Mouse (Mus musculus) myocyte (in vitro differentiated cells): ENCODE measurements around the gene Tnxb. TPM values are rescaled to one million over a fixed set of nuclear protein-coding genes. Genes with fewer than 3 reads are reported as not detected.
"Not testable (repeated sequence)": the region's sequence is repeated elsewhere in the genome, so short reads cannot be mapped to it uniquely, and the experiment has no call there.

ENCODE experiments used
- H3K27me3 ChIP-seq: one replicate; pipeline ENCODE4 v1.6.1; 2011; ENCODE audit not compliant: control insufficient read depth, insufficient read depth, insufficient read length
- H3K36me3 ChIP-seq: one replicate; pipeline ENCODE4 v1.6.1; 2011; ENCODE audit not compliant: control insufficient read depth, insufficient read depth
- H3K4me2 ChIP-seq: one replicate; pipeline ENCODE4 v1.6.1; 2011; ENCODE audit warnings: low read depth, control low read depth
- H3K4me3 ChIP-seq: one replicate; pipeline ENCODE4 v1.5.1; 2011; ENCODE audit warnings: mild to moderate bottlenecking, control low read depth, moderate library complexity
- H3K79me2 ChIP-seq: one replicate; pipeline ENCODE4 v1.6.1; 2011; ENCODE audit not compliant: control insufficient read depth, insufficient read depth
- H3ac ChIP-seq: one replicate; pipeline ENCODE4 v1.6.1; 2011; ENCODE audit not compliant: control insufficient read depth, insufficient read length
- CEBPB ChIP-seq: IDR thresholded peaks from 2 replicates; pipeline ENCODE4 v1.6.1; 2011; ENCODE audit warnings: mild to moderate bottlenecking, moderate library complexity; ENCODE audit not compliant: poor library complexity, insufficient read depth, severe bottlenecking
- E2F4 ChIP-seq: IDR thresholded peaks from one replicate; pipeline ENCODE4 v1.6.1; 2011; ENCODE audit warnings: mild to moderate bottlenecking, control low read depth, moderate library complexity; ENCODE audit not compliant: insufficient read depth
- MAX ChIP-seq: IDR thresholded peaks from one replicate; pipeline ENCODE4 v1.6.1; 2011; ENCODE audit warnings: low read depth, mild to moderate bottlenecking, control low read depth
- MYOD1 ChIP-seq, 3 experiments: IDR thresholded peaks; one replicate each; pipeline ENCODE4 v1.6.1; 2011; ENCODE audit warnings: control low read depth in 2 of 3, low read depth in 2 of 3, mild to moderate bottlenecking in 2 of 3, moderate library complexity in 1 of 3; ENCODE audit not compliant: insufficient read length in 2 of 3, control insufficient read depth in 1 of 3
- MYOG ChIP-seq, 3 experiments: IDR thresholded peaks; one replicate each; pipeline ENCODE4 v1.6.1; 2011; ENCODE audit warnings: control low read depth in 2 of 3, low read depth in 2 of 3, mild to moderate bottlenecking in 2 of 3; ENCODE audit not compliant: insufficient read length in 2 of 3, control insufficient read depth in 1 of 3, insufficient read depth in 1 of 3
- POLR2A ChIP-seq: IDR thresholded peaks from one replicate; pipeline ENCODE4 v1.6.1; 2011; ENCODE audit warnings: low read depth, mild to moderate bottlenecking, control low read depth, moderate library complexity; ENCODE audit not compliant: insufficient read length
- POLR2AphosphoS2 ChIP-seq: IDR thresholded peaks from one replicate; pipeline ENCODE4 v1.6.1; 2011; ENCODE audit warnings: low read depth, control low read depth; ENCODE audit not compliant: insufficient read length
- REST ChIP-seq: IDR thresholded peaks from one replicate; pipeline ENCODE4 v1.6.1; 2011; ENCODE audit warnings: mild to moderate bottlenecking, control low read depth, moderate library complexity; ENCODE audit not compliant: insufficient read depth, insufficient read length
- SRF ChIP-seq: IDR thresholded peaks from one replicate; pipeline ENCODE4 v1.6.1; 2011; ENCODE audit warnings: low read depth; ENCODE audit not compliant: control insufficient read depth, insufficient read length
- TCF12 ChIP-seq: IDR thresholded peaks from one replicate; pipeline ENCODE4 v1.6.1; 2011; ENCODE audit warnings: mild to moderate bottlenecking, control low read depth; ENCODE audit not compliant: poor library complexity, insufficient read depth, severe bottlenecking
- TCF3 ChIP-seq: IDR thresholded peaks from one replicate; pipeline ENCODE4 v1.6.1; 2011; ENCODE audit warnings: low read depth, control low read depth; ENCODE audit not compliant: insufficient read length
- USF1 ChIP-seq: IDR thresholded peaks from one replicate; pipeline ENCODE4 v1.6.1; 2011; ENCODE audit warnings: low read depth, mild to moderate bottlenecking, control low read depth, moderate library complexity
- polyA plus RNA-seq: library from polyadenylated mRNA; unstranded; fragments of >200 nt; fragmentation: generic; extraction: Trizol; gene quantifications from one replicate; pipeline ENCODE4 v1.2.1, GENCODE M21; 2012; ENCODE audit warnings: missing spikeins

Gene Tnxb
- polyA plus RNA-seq, 1 experiment, result under 0.01 TPM

GRCm38 (mm10) chr17:34699575-34700408, 29.5 kb downstream of the Tnxb start:
- Histone ChIP-seq H3K4me2 (no peak overlapping the region), H3K36me3 (no peaks in the 10 kb centered on the region), H3K4me3 (no peak overlapping the region), H3K27me3 (peaks cover 75% of the 10 kb centered on the region), H3ac (no peak overlapping the region), H3K79me2 (no peaks in the 10 kb centered on the region)
- no peak for TF ChIP-seq SRF
- TF ChIP-seq TCF3, result no peak
- no peak for TF ChIP-seq POLR2A
- TF ChIP-seq E2F4, result no peak
- no peak for TF ChIP-seq CEBPB
- no peak for TF ChIP-seq MYOD1 (IDR thresholded peaks at IDR 0.05; ENCODE audit: control insufficient read depth in 1 of 3, insufficient read length in 2 of 3, low read depth in 2 of 3)
- TF ChIP-seq USF1, result no peak
- TF ChIP-seq POLR2AphosphoS2, result no peak
- TF ChIP-seq TCF12, result no peak
- no peak for TF ChIP-seq REST
- no peak for TF ChIP-seq MAX
- TF ChIP-seq MYOG (IDR thresholded peaks at IDR 0.05; ENCODE audit: control insufficient read depth in 1 of 3, insufficient read depth in 1 of 3, insufficient read length in 2 of 3, low read depth in 2 of 3), result no peak

- TF ChIP-seq TCF3 (no peak), MAX (no peak), REST (no peak)
- Histone ChIP-seq H3K36me3 (no peaks in the 10 kb centered on the region), H3K4me3 (no peak overlapping the region), H3K27me3 (peaks cover 66% of the 10 kb centered on the region), H3K79me2 (no peaks in the 10 kb centered on the region), H3ac (no peak overlapping the region), H3K4me2 (no peak overlapping the region)
Measured at GRCm38 (mm10) chr17:34700671-34701071, 30.3 kb downstream of the Tnxb start.

DNA sequence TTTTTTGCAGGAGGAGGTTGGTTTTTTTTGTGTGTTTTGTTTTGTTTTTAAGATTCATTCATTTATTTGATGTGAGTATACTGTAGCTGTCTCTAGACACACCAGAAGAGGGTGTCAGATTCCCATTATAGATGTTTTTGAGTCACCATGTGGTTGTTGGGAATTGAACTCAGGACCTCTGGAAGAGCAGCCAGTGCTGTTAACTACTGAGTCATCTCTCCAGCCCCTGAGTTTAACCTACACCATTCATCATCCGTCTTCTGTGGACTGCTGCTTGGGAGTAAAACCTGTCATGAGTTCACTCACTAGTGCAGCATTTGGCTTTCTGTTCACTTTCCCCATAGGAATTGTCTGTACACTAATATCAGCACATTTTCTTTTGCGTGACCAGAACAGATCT, 36.1 kb downstream of the Tnxb start:
- not testable (repeated sequence) for H3ac ChIP-seq, H3K4me2 ChIP-seq, H3K36me3 ChIP-seq, H3K4me3 ChIP-seq, H3K79me2 ChIP-seq
- H3K27me3 ChIP-seq, result peaks cover 31% of the 10 kb centered on the region

DNA sequence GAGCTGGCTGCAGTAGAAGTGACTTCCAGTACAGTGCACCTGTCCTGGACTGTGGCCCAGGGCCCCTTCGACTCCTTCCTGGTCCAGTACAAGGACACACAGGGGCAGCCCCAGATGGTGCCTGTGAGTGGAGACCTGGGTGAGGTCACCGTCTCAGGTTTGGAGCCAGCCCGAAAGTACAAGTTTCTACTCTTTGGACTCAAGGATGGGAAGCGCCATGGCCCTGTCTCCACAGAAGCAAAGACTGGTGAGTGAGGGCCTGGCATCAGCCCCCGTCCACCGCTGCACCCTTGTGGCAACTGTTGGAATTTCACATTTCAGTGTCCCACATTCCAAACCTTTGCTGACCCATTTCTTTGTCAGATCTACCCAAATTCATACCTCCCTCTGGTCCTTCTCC, 42.6 kb downstream of the Tnxb start:
- TF ChIP-seq MAX, result no peak
- TF ChIP-seq CEBPB, result no peak
- TF ChIP-seq SRF, result no peak
- TF ChIP-seq TCF3, result no peak
- TF ChIP-seq MYOG (IDR thresholded peaks at IDR 0.05; ENCODE audit: control insufficient read depth in 1 of 3, insufficient read depth in 1 of 3, insufficient read length in 2 of 3, low read depth in 2 of 3), result no peak
- TF ChIP-seq POLR2AphosphoS2, result no peak
- TF ChIP-seq POLR2A, result no peak
- TF ChIP-seq E2F4, result no peak
- no peak for TF ChIP-seq REST
- no peak for TF ChIP-seq MYOD1 (IDR thresholded peaks at IDR 0.05; ENCODE audit: control insufficient read depth in 1 of 3, insufficient read length in 2 of 3, low read depth in 2 of 3)
- TF ChIP-seq TCF12, result no peak
- no peak for TF ChIP-seq USF1
- Histone ChIP-seq H3ac (no peak overlapping the region), H3K4me3 (no peak overlapping the region), H3K27me3 (peaks cover 23% of the 10 kb centered on the region), H3K36me3 (no peaks in the 10 kb centered on the region), H3K79me2 (no peaks in the 10 kb centered on the region), H3K4me2 (no peak overlapping the region)

DNA sequence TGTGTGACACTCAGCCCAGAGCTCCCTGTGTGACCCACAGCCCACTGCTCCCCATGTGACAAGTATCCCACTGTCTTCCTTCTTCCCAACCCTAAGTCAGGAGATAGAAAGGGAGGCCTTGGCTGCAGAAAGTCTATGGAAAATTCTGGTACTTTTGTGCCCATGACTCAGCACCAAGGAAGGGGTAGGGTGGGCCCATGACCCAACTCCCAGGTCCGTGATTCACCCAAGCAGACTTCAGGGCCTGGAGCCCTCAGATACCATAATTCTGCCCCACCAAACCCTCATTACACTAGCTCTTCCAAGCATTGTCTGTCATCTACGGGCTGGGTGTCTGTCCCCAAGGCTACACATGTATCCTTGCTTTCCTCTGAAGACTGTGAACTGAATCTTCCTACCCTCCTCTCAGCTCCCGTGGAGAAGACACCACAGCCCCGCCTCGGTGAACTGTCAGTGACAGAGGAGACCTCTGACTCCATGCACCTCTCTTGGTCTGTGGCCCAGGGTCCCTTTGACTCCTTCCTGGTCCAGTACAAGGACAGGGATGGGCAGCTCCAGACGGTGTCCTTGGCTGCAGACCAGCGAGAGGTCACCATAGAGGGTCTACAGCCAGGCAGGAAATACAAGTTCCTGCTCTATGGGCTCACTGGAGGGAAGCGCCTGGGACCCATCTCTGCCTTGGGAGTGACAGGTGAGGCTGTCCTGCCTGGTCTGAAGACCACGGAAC, 44.0 kb downstream of the Tnxb start:
- peaks cover 20% of the 10 kb centered on the region for H3K27me3 ChIP-seq
- not testable (repeated sequence) for H3K36me3 ChIP-seq, H3ac ChIP-seq, H3K4me2 ChIP-seq, H3K4me3 ChIP-seq, H3K79me2 ChIP-seq

DNA sequence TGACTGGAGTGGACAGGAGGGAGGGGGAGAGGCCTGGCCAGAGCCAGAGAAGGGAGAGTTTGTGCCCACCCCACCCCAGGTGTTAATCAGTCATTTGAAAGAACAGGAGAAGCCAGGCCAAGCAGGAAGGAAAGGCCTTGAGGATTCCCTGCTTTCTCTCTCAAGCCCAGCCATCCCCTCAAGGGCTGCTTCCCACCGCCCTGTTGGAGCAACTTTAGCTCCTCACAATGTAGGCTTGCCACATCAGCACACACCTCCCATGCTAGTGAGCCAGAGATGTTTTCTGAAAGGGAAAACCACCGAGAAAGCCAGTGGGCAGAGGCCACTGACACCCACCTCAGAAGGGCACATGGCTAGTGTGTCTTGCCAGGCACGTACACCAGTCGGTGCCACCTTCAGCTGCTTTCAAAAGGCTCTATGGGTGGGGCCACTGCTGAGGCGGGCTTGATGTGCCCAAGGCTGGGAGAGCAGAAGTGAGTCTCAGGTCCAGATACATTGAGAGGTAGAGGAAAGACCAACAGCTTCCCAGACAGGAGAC, 44.6 kb downstream of the Tnxb start:
- H3ac ChIP-seq, H3K36me3 ChIP-seq, H3K4me3 ChIP-seq, H3K79me2 ChIP-seq, H3K4me2 ChIP-seq: not testable (repeated sequence)
- H3K27me3 ChIP-seq, result peaks cover 17% of the 10 kb centered on the region

DNA sequence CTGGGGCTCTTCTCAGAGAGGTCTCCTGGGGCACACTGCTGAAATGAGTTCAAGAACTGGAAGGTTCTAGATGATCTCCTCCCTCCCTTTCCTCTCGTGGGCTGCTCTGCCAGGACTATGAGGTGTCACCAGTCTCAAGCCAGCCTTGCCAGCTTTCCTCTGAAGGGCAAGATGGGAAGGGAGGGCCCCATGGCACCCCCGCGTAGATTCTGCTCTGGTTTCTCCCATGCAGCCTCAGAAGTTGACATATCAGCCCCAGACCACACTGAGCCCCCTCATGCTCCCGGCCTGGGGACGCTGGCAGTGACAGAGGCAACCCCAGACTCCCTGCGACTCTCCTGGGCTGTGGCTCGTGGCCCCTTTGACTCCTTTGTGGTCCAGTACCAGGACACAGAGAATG, 45.1 kb downstream of the Tnxb start:
- not testable (repeated sequence) for H3K4me3 ChIP-seq, H3ac ChIP-seq, H3K36me3 ChIP-seq, H3K79me2 ChIP-seq, H3K4me2 ChIP-seq
- peaks cover 17% of the 10 kb centered on the region for H3K27me3 ChIP-seq
